Mouse (Mus musculus): Measurements from ENCODE around the gene Rab4b. TPM values are rescaled to one million over a fixed set of nuclear protein-coding genes. Genes with fewer than 3 reads are reported as not detected.

Rab4b gene
- polyA plus RNA-seq, 1 experiment from 2014 or later: 71.1 TPM

GRCm38 (mm10) chr7:27218586-27218985 is 39.9 kb upstream of the Rab4b start:
- no peaks in the 10 kb centered on the region for H3K9me3 ChIP-seq (ENCODE audit: control insufficient read depth, low read depth, low read length)
- no peaks in the 10 kb centered on the region for H3K27me3 ChIP-seq (ENCODE audit: control insufficient read depth, insufficient read depth, low read length)
- no peak for ATAC-seq (ENCODE audit: insufficient number of reproducible peaks, insufficient read depth, low FRiP score, low read depth)
- H3K4me2 ChIP-seq (replicated peaks; ENCODE audit: low read depth, low read length): no peak overlapping the region
- no peak overlapping the region for H3K9ac ChIP-seq (replicated peaks; ENCODE audit: low read depth, low read length)
- no peak overlapping the region for H3K27ac ChIP-seq (ENCODE audit: low read length)
- peaks cover 10% of the 10 kb centered on the region for H3K36me3 ChIP-seq (ENCODE audit: control insufficient read depth, insufficient read depth, low read length)
- H3K4me1 ChIP-seq (ENCODE audit: control insufficient read depth, insufficient read depth, low read length): peaks cover 3% of the 10 kb centered on the region; the same call in 1 of the 2 replicates
- H3K4me3 ChIP-seq (ENCODE audit: low read depth, low read length): no peak overlapping the region
- 90% methylated on average over 7 of the region's 7 CpGs for WGBS

DNA sequence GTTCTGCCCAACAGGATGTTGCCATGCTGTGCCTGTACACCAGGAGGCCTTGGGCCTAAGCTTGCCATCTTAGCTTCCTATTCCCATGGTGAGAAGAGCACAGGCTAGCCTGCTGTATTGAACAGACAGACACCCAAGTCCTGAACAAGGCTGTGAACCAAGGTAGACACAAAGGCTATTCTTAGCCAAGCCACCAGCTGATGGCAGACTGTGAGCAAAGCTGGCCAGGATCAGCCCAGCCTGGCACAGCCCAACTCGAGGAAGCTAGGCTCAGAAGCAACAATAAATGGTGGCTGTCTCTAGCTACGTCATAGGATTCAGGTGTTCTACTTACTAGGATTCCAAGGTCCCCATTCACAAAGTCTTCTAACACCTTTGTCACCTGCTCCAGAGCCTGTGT is 33.9 kb upstream of the Rab4b start:
- Histone ChIP-seq H3K9me3 (ENCODE audit: control insufficient read depth, low read depth, low read length) (no peaks in the 10 kb centered on the region), H3K4me1 (ENCODE audit: control insufficient read depth, insufficient read depth, low read length) (no peaks in the 10 kb centered on the region), H3K27ac (ENCODE audit: low read length) (no peak overlapping the region), H3K4me3 (ENCODE audit: low read depth, low read length) (no peak overlapping the region), H3K9ac (replicated peaks; ENCODE audit: low read depth, low read length) (no peak overlapping the region), H3K36me3 (ENCODE audit: control insufficient read depth, insufficient read depth, low read length) (peaks cover 55% of the 10 kb centered on the region), H3K4me2 (replicated peaks; ENCODE audit: low read depth, low read length) (no peak overlapping the region), H3K27me3 (ENCODE audit: control insufficient read depth, insufficient read depth, low read length) (no peaks in the 10 kb centered on the region)
- WGBS: 94% methylated on average over 2 of the region's 2 CpGs
- ATAC-seq (ENCODE audit: insufficient number of reproducible peaks, insufficient read depth, low FRiP score, low read depth): no peak; the same call in 1 of the 2 replicates

- no peak for ATAC-seq (ENCODE audit: insufficient number of reproducible peaks, insufficient read depth, low FRiP score, low read depth)
- H3K4me1 ChIP-seq (ENCODE audit: control insufficient read depth, insufficient read depth, low read length): no peaks in the 10 kb centered on the region
- H3K27me3 ChIP-seq (ENCODE audit: control insufficient read depth, insufficient read depth, low read length): no peaks in the 10 kb centered on the region
- no peak overlapping the region for H3K4me3 ChIP-seq (ENCODE audit: low read depth, low read length)
- no peak overlapping the region for H3K4me2 ChIP-seq (replicated peaks; ENCODE audit: low read depth, low read length)
- H3K27ac ChIP-seq (ENCODE audit: low read length): no peak overlapping the region
- WGBS: 94% methylated on average over 8 of the region's 8 CpGs
- H3K36me3 ChIP-seq (ENCODE audit: control insufficient read depth, insufficient read depth, low read length): peaks cover 33% of the 10 kb centered on the region
- H3K9me3 ChIP-seq (ENCODE audit: control insufficient read depth, low read depth, low read length): no peaks in the 10 kb centered on the region
- no peak overlapping the region for H3K9ac ChIP-seq (replicated peaks; ENCODE audit: low read depth, low read length)
These were observed 25.2 kb upstream of the Rab4b start for GRCm38 (mm10) chr7:27203730-27204449.

DNA sequence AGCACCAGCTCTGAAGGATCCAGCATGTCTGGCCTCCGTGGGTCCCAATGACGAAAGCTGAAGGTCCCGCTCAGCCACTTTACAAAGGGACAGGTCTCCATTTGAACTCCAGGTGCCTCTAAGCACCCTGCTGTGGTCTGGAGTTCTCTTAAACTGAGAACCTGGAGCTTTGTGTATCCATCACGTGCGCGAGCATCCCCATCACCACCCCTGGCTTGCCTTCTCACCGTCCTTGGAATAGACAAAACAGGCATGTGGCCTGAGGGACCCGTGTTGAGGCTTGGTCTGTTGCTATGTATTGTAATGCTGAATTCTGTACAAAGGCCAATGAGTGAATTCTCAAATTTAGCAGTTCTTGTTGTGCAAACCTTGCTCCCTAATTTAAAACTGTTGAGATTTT is 20.1 kb upstream of the Rab4b start:
- ATAC-seq (ENCODE audit: insufficient number of reproducible peaks, insufficient read depth, low FRiP score, low read depth): no peak

GRCm38 (mm10) chr7:27198355-27198754 is 19.7 kb upstream of the Rab4b start:
- peaks cover 11% of the 10 kb centered on the region; the same call in 1 of the 2 replicates for H3K4me1 ChIP-seq (ENCODE audit: control insufficient read depth, insufficient read depth, low read length)
- no peaks in the 10 kb centered on the region for H3K9me3 ChIP-seq (ENCODE audit: control insufficient read depth, low read depth, low read length)
- H3K4me2 ChIP-seq (replicated peaks; ENCODE audit: low read depth, low read length): no peak overlapping the region
- no peak overlapping the region for H3K27ac ChIP-seq (ENCODE audit: low read length)
- H3K4me3 ChIP-seq (ENCODE audit: low read depth, low read length): no peak overlapping the region
- H3K36me3 ChIP-seq (ENCODE audit: control insufficient read depth, insufficient read depth, low read length): peaks cover 14% of the 10 kb centered on the region
- no peak overlapping the region for H3K9ac ChIP-seq (replicated peaks; ENCODE audit: low read depth, low read length)
- no peak for ATAC-seq (ENCODE audit: insufficient number of reproducible peaks, insufficient read depth, low FRiP score, low read depth)
- H3K27me3 ChIP-seq (ENCODE audit: control insufficient read depth, insufficient read depth, low read length): no peaks in the 10 kb centered on the region

More for the DNA sequence above, 20.1 kb upstream of the Rab4b start:
- Histone ChIP-seq H3K27me3 (ENCODE audit: control insufficient read depth, insufficient read depth, low read length) (no peaks in the 10 kb centered on the region), H3K4me1 (ENCODE audit: control insufficient read depth, insufficient read depth, low read length) (peaks cover 9% of the 10 kb centered on the region; the same call in 1 of the 2 replicates), H3K4me2 (replicated peaks; ENCODE audit: low read depth, low read length) (no peak overlapping the region), H3K36me3 (ENCODE audit: control insufficient read depth, insufficient read depth, low read length) (peaks cover 12% of the 10 kb centered on the region), H3K9me3 (ENCODE audit: control insufficient read depth, low read depth, low read length) (no peaks in the 10 kb centered on the region), H3K9ac (replicated peaks; ENCODE audit: low read depth, low read length) (no peak overlapping the region), H3K4me3 (ENCODE audit: low read depth, low read length) (no peak overlapping the region), H3K27ac (ENCODE audit: low read length) (no peak overlapping the region)
- 91% methylated on average over 8 of the region's 8 CpGs for whole genome bisulfite sequencing

DNA sequence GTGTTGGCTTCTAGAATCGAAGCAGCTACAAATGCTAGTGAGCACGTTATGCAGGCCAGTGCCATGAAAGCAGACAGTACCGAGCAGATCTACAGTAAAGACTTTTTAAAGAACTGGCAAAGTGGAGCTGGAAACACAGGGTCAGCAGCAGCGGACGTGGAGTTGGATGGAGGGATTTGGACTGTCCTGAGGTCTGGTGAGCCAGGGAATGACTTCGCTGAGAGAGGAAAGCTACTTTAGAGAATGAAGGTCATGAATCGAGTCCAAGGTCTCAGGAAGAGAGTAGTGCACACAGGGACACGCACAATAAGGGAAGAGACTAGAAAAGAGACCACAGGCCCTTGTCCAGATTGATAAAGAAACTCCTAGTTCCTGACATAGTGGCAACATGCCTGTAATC is 18.9 kb upstream of the Rab4b start:
- Histone ChIP-seq H3K9ac (replicated peaks; ENCODE audit: low read depth, low read length) (no peak overlapping the region), H3K36me3 (ENCODE audit: control insufficient read depth, insufficient read depth, low read length) (peaks cover 14% of the 10 kb centered on the region), H3K4me2 (replicated peaks; ENCODE audit: low read depth, low read length) (no peak overlapping the region), H3K27ac (ENCODE audit: low read length) (no peak overlapping the region), H3K4me3 (ENCODE audit: low read depth, low read length) (no peak overlapping the region), H3K4me1 (ENCODE audit: control insufficient read depth, insufficient read depth, low read length) (peaks cover 12% of the 10 kb centered on the region; the same call in 1 of the 2 replicates), H3K27me3 (ENCODE audit: control insufficient read depth, insufficient read depth, low read length) (no peaks in the 10 kb centered on the region), H3K9me3 (ENCODE audit: control insufficient read depth, low read depth, low read length) (no peaks in the 10 kb centered on the region)
- WGBS: 95% methylated on average over 8 of the region's 8 CpGs
- ATAC-seq (ENCODE audit: insufficient number of reproducible peaks, insufficient read depth, low FRiP score, low read depth): no peak

DNA sequence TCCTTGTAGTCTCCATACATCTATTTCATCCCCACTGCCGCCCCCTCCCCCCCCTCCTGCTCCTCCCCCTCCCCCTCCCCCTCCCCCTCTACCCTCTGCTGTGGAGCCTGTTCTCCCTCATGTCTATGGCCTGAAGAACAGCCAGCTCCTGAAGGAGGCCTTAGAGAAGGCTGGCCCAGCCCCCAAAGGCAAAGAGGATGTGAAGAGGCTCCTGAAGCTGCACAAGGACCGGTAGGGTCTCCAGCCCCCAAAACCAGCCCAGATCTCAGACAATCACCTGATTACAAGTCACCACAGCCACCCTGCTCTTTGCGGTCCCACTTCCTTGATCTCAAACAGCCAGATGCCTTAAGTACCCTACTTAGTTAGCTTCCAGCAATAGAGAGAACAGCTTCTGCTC is 18.4 kb upstream of the Rab4b start:
- WGBS: 86% methylated on average over 3 of the region's 3 CpGs
- peaks cover 16% of the 10 kb centered on the region for H3K36me3 ChIP-seq (ENCODE audit: control insufficient read depth, insufficient read depth, low read length)

GRCm38 (mm10) chr7:27195681-27196611 is 17.2 kb upstream of the Rab4b start, which contains the start of the genes BC024978 and Snrpa:
TSS of gene BC024978 (plus strand) at chr7:27195781.
TSS of gene Snrpa (minus strand) at chr7:27196271.
- 1% methylated on average over 64 of the region's 64 CpGs for WGBS
- H3K27ac ChIP-seq (ENCODE audit: low read length): peak within 1 kb of the TSS; percentile 99
- H3K9me3 ChIP-seq (ENCODE audit: control insufficient read depth, low read depth, low read length): no peaks in the 10 kb centered on the region
- H3K4me3 ChIP-seq (ENCODE audit: low read depth, low read length): peak within 1 kb of the TSS; percentile 79
- H3K27me3 ChIP-seq (ENCODE audit: control insufficient read depth, insufficient read depth, low read length): no peaks in the 10 kb centered on the region
- peak within 1 kb of the TSS; percentile 90 for H3K9ac ChIP-seq (replicated peaks; ENCODE audit: low read depth, low read length)
- ATAC-seq (ENCODE audit: insufficient number of reproducible peaks, insufficient read depth, low FRiP score, low read depth): peak; percentile 99
- peak within 1 kb of the TSS; percentile 94 for H3K4me2 ChIP-seq (replicated peaks; ENCODE audit: low read depth, low read length)
- peaks cover 12% of the 10 kb centered on the region; the same call in 1 of the 2 replicates for H3K4me1 ChIP-seq (ENCODE audit: control insufficient read depth, insufficient read depth, low read length)
- peaks cover 28% of the 10 kb centered on the region for H3K36me3 ChIP-seq (ENCODE audit: control insufficient read depth, insufficient read depth, low read length)

More for the DNA sequence above, 18.4 kb upstream of the Rab4b start:
- ATAC-seq (ENCODE audit: insufficient number of reproducible peaks, insufficient read depth, low FRiP score, low read depth): no peak
- Histone ChIP-seq H3K27me3 (ENCODE audit: control insufficient read depth, insufficient read depth, low read length) (no peaks in the 10 kb centered on the region), H3K4me3 (ENCODE audit: low read depth, low read length) (no peak overlapping the region), H3K9me3 (ENCODE audit: control insufficient read depth, low read depth, low read length) (no peaks in the 10 kb centered on the region), H3K4me2 (replicated peaks; ENCODE audit: low read depth, low read length) (no peak overlapping the region), H3K9ac (replicated peaks; ENCODE audit: low read depth, low read length) (no peak overlapping the region), H3K4me1 (ENCODE audit: control insufficient read depth, insufficient read depth, low read length) (peaks cover 12% of the 10 kb centered on the region; the same call in 1 of the 2 replicates), H3K27ac (ENCODE audit: low read length) (no peak overlapping the region)

Data from stomach, embryonic 14.5 days (tissue).